Mouse (Mus musculus): ENCODE results near the gene Trim47. TPM values are rescaled to one million over a fixed set of nuclear protein-coding genes. Genes with fewer than 3 reads are reported as not detected.
"Not testable (repeated sequence)": the region's sequence is repeated elsewhere in the genome, so short reads cannot be mapped to it uniquely, and the experiment has no call there.

Gene Trim47
- polyA plus RNA-seq, 1 experiment from 2014 or later: 29.0 TPM

DNA sequence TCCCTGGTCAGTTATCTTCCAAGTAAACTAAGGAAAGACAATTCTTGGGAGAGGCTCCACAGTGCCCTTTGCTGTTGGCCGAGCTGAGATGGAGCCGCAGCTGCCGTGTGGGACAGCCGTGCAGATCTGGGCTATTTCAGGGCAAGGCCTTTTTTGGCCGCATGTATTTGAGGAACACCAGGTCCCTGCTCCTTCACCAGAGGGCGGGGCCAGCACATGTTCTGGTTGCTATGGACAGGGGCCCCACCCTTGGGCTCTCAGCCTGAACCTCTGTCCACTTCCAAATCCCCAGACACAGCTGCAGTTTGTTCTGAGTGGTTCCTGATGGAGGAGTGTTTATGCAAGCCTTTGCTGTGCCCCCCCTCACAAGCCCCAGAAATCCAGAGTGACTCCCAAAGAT lies 26.6 kb downstream of the Trim47 start:
- ATAC-seq (ENCODE audit: low read depth): no peak
- peaks cover 5% of the 10 kb centered on the region; the same call in 1 of the 2 replicates for H3K9me3 ChIP-seq (ENCODE audit: control insufficient read depth, low read length)
- no peak overlapping the region for H3K4me2 ChIP-seq (ENCODE audit: low read depth, low read length)
- peak overlapping the region; percentile 85 for H3K27ac ChIP-seq (replicated peaks; ENCODE audit: low read depth, low read length)
- DNase-seq (ENCODE audit: low spot score): peak; percentile 68
- no peaks in the 10 kb centered on the region for H3K27me3 ChIP-seq (replicated peaks; ENCODE audit: control insufficient read depth, insufficient read depth, low read length)
- H3K4me3 ChIP-seq (ENCODE audit: low read depth, low read length): no peak overlapping the region
- 80% methylated on average over 6 of the region's 6 CpGs for WGBS
- no peaks in the 10 kb centered on the region for H3K36me3 ChIP-seq (ENCODE audit: control insufficient read depth, insufficient read depth, low read length)
- H3K4me1 ChIP-seq (ENCODE audit: control insufficient read depth, insufficient read depth, low read length): peaks cover 34% of the 10 kb centered on the region
- no peak overlapping the region for H3K9ac ChIP-seq (ENCODE audit: low read depth, low read length)

DNA sequence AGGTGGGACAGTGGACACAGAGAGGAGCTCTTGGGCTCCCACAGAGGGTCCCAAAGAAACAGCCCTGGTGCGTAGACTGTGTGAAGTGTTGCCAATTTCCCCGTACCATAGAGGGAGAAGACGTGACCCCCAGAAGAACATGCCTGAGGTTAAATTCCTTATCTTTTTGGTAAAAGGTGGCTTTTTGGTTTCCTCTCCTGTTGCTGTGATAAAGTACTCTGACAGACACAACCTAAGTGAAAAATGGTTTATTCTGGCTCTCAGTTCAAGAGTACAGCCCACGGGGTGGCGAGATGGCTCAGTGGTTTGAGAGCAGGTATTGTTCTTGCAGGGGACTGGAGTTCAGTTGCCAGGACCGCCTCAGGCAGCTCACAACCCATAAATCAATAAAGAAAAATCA lies 27.5 kb downstream of the Trim47 start:
- Histone ChIP-seq H3K9me3 (ENCODE audit: control insufficient read depth, low read length) (peaks cover 5% of the 10 kb centered on the region; the same call in 1 of the 2 replicates), H3K9ac (ENCODE audit: low read depth, low read length) (no peak overlapping the region), H3K4me2 (ENCODE audit: low read depth, low read length) (no peak overlapping the region), H3K27me3 (replicated peaks; ENCODE audit: control insufficient read depth, insufficient read depth, low read length) (no peaks in the 10 kb centered on the region), H3K4me1 (ENCODE audit: control insufficient read depth, insufficient read depth, low read length) (peaks cover 31% of the 10 kb centered on the region), H3K36me3 (ENCODE audit: control insufficient read depth, insufficient read depth, low read length) (no peaks in the 10 kb centered on the region), H3K27ac (replicated peaks; ENCODE audit: low read depth, low read length) (no peak overlapping the region), H3K4me3 (ENCODE audit: low read depth, low read length) (no peak overlapping the region)
- ATAC-seq (ENCODE audit: low read depth): no peak
- DNase-seq (ENCODE audit: low spot score): no peak
- 86% methylated on average over 6 of the region's 6 CpGs for WGBS

DNA sequence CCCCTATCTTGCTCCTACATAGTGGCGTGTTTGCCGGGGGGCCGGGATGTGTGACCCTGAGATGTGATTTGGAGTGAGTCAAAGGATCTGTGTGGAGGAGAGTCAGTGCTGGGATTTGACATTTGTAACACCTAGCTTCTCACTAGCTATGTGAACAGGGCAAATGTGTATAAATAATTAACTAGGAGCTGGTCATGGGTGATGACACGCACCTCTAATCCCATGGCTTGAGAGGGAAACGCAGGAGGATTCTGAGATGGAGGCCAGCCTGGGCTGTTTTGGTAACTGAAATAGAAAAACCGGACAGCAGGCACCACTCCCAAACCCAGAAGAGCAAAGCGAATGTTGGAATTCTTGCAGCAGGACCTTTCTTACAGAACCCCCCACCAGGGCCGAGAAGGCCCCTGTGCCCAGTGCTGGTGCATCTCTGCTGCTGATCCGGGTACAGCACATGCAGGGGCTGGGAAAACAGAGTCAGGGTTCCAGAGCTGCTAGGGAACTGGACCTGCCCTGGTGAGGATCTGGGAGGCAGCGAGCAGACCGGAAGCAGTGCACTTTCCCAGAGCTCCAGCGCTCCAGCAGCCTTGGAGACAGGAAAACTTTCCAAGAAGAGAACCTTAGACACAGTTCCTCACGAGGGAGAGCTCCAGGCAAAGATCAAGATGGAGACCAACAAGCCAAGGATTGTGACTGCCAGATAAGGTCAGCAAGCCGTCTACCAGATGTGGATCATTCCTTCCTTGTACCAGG lies 28.1 kb downstream of the Trim47 start:
- Histone ChIP-seq H3K4me3 (ENCODE audit: low read depth, low read length) (no peak overlapping the region), H3K9ac (ENCODE audit: low read depth, low read length) (no peak overlapping the region), H3K4me2 (ENCODE audit: low read depth, low read length) (no peak overlapping the region), H3K27me3 (replicated peaks; ENCODE audit: control insufficient read depth, insufficient read depth, low read length) (no peaks in the 10 kb centered on the region), H3K4me1 (ENCODE audit: control insufficient read depth, insufficient read depth, low read length) (peaks cover 26% of the 10 kb centered on the region), H3K27ac (replicated peaks; ENCODE audit: low read depth, low read length) (peak overlapping the region; percentile 48; the same call in 1 of the 2 replicates), H3K36me3 (ENCODE audit: control insufficient read depth, insufficient read depth, low read length) (no peaks in the 10 kb centered on the region), H3K9me3 (ENCODE audit: control insufficient read depth, low read length) (peaks cover 5% of the 10 kb centered on the region; the same call in 1 of the 2 replicates)
- no peak for ATAC-seq (ENCODE audit: low read depth)
- WGBS: 72% methylated on average over 14 of the region's 14 CpGs
- no peak for DNase-seq (ENCODE audit: low spot score)

DNA sequence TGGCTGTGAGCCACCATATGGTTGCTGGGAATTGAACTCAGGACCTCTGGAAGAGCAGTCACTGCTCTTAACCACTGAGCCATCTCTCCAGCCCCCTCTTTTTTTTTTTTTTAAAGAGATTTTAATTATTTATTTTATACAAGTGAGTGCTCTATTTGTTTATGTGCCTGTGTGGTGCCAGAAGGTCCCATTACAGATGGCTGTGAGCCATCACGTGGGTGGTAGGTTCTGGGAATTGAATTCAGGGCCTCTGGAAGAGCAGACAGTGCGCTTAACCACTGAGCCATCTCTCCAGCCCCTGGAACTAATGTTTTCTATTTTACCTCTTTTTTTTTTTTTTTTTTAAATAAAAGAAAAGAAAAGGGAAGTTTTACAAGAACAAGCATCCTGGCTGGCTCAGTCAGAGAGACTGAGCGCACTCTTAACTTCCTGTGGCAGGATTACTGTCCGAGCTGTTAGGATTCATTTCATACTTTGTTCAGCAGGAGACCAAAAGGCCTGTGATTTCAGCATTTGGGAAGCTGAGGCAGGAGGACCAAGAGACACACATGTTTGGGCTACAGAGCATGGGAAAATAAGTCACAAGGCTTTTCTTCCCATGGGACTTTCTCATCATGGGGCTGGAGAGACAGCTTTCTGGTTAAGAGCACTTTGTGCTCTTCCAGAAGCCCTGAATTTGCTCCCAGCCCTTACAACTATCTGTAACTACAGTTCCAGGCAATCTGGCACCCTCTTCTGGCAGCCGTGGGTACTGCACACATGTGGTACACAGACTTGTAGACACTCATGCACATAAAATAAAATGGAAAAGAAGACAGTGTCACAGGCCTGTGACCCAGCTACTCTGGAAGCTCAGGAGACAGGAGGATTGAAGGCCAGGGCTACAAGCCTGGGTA lies 30.5 kb downstream of the Trim47 start:
- Histone ChIP-seq H3K36me3 (ENCODE audit: control insufficient read depth, insufficient read depth, low read length) (no peaks in the 10 kb centered on the region), H3K4me3 (ENCODE audit: low read depth, low read length) (no peak overlapping the region), H3K27ac (replicated peaks; ENCODE audit: low read depth, low read length) (no peak overlapping the region), H3K27me3 (replicated peaks; ENCODE audit: control insufficient read depth, insufficient read depth, low read length) (no peaks in the 10 kb centered on the region), H3K9ac (ENCODE audit: low read depth, low read length) (no peak overlapping the region), H3K4me2 (ENCODE audit: low read depth, low read length) (no peak overlapping the region), H3K4me1 (ENCODE audit: control insufficient read depth, insufficient read depth, low read length) (peaks cover 5% of the 10 kb centered on the region), H3K9me3 (ENCODE audit: control insufficient read depth, low read length) (peaks cover 5% of the 10 kb centered on the region; the same call in 1 of the 2 replicates)
- DNase-seq (ENCODE audit: low spot score) (no peak), ATAC-seq (ENCODE audit: low read depth) (no peak)
- 89% methylated on average over 5 of the region's 5 CpGs for WGBS

DNA sequence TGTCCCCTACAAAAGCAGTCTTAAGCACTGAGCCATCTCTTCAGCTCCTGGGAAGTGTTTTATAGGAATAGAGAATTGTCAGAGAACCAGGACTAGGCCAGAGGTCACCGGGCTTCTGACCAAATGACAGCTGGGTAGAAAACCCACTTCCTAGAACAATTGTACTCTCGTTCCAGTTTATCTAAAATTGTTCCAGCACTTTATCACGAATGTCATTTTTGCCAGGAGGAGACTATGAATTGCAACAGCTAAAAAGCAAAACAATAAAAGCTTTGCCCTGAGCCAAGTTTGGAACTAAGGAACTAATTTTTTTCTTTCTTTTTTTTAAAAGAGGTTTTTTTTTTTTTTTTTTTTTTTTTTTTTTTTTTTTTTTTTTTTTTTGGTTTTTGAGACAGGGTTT lies 31.4 kb downstream of the Trim47 start:
- ATAC-seq (ENCODE audit: low read depth): no peak
- no peak overlapping the region for H3K9ac ChIP-seq (ENCODE audit: low read depth, low read length)
- DNase-seq (ENCODE audit: low spot score): no peak
- H3K27me3 ChIP-seq (replicated peaks; ENCODE audit: control insufficient read depth, insufficient read depth, low read length): no peaks in the 10 kb centered on the region
- H3K27ac ChIP-seq (replicated peaks; ENCODE audit: low read depth, low read length): no peak overlapping the region
- no peak overlapping the region for H3K4me2 ChIP-seq (ENCODE audit: low read depth, low read length)
- no peak overlapping the region for H3K4me3 ChIP-seq (ENCODE audit: low read depth, low read length)
- H3K4me1 ChIP-seq (ENCODE audit: control insufficient read depth, insufficient read depth, low read length): no peaks in the 10 kb centered on the region
- H3K36me3 ChIP-seq (ENCODE audit: control insufficient read depth, insufficient read depth, low read length): no peaks in the 10 kb centered on the region
- 63% methylated on average over 3 of the region's 3 CpGs for WGBS
- peaks cover 5% of the 10 kb centered on the region; the same call in 1 of the 2 replicates for H3K9me3 ChIP-seq (ENCODE audit: control insufficient read depth, low read length)

DNA sequence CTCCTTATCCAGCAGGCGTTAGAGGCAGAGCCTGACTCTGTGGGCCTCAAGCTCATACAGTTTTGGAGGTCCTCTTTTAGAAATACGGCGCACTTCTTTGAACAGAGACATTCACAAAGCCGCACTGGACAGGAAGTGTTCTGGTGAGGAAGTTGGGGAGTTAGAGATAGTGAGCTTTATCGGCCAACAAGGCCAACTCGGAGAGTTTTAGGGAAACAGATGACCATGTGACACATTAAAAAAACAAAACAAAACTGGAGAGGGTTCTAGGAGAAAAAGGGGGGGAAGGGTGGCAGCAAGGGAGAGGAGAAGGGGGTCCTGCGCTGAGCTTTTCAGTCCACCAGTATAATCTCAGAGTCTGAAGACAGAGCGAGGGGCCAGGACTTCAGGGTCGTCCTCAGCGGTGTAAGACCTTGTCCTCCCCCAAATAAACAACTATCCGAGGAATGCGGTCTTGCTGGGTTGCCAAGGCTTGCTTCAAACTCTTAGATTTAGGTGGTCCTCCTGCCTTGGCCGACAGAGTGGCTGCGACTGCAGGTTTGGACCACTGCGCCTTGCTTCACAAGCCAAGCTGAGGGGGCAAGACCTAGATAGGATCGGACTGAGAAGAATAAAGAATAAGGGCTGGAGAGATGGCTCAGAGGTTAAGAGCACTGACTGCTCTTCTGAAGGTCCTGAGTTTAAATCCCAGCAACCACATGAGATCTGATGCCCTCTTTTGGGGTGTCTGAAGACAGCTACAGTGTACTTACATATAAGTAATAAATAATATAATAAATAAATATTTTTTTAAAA lies 33.0 kb downstream of the Trim47 start:
- Histone ChIP-seq H3K4me3 (ENCODE audit: low read depth, low read length) (no peak overlapping the region), H3K9ac (ENCODE audit: low read depth, low read length) (no peak overlapping the region), H3K27me3 (replicated peaks; ENCODE audit: control insufficient read depth, insufficient read depth, low read length) (no peaks in the 10 kb centered on the region), H3K27ac (replicated peaks; ENCODE audit: low read depth, low read length) (no peak overlapping the region), H3K4me1 (ENCODE audit: control insufficient read depth, insufficient read depth, low read length) (no peaks in the 10 kb centered on the region), H3K9me3 (ENCODE audit: control insufficient read depth, low read length) (peaks cover 5% of the 10 kb centered on the region; the same call in 1 of the 2 replicates), H3K4me2 (ENCODE audit: low read depth, low read length) (no peak overlapping the region), H3K36me3 (ENCODE audit: control insufficient read depth, insufficient read depth, low read length) (no peaks in the 10 kb centered on the region)
- no peak for ATAC-seq (ENCODE audit: low read depth)
- 59% methylated on average over 16 of the region's 16 CpGs for WGBS
- no peak for DNase-seq (ENCODE audit: low spot score)

DNA sequence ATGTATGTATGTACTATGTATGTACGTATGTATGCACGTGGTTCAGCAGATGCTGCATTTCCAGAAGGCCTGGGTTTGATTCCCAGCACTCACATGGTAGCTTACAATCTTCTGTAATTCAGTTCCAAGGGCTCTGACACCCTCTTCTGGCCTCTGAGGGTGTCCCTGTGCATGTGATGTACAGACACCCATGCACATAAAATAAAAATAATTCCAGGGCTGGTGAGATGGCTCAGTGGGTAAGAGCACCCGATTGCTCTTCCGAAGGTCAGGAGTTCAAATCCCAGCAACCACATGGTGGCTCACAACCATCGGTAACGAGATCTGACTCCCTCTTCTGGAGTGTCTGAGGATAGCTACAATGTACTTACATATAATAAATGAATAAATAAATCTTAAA lies 34.1 kb downstream of the Trim47 start:
- H3K4me2 ChIP-seq (ENCODE audit: low read depth, low read length); H3K36me3 ChIP-seq (ENCODE audit: control insufficient read depth, insufficient read depth, low read length); H3K9ac ChIP-seq (ENCODE audit: low read depth, low read length); H3K4me1 ChIP-seq (ENCODE audit: control insufficient read depth, insufficient read depth, low read length); ATAC-seq (ENCODE audit: low read depth); DNase-seq (ENCODE audit: low spot score); H3K27ac ChIP-seq (replicated peaks; ENCODE audit: low read depth, low read length); H3K9me3 ChIP-seq (ENCODE audit: control insufficient read depth, low read length); H3K27me3 ChIP-seq (replicated peaks; ENCODE audit: control insufficient read depth, insufficient read depth, low read length); H3K4me3 ChIP-seq (ENCODE audit: low read depth, low read length): not testable (repeated sequence)
- WGBS: 88% methylated on average over 6 of the region's 6 CpGs

DNA sequence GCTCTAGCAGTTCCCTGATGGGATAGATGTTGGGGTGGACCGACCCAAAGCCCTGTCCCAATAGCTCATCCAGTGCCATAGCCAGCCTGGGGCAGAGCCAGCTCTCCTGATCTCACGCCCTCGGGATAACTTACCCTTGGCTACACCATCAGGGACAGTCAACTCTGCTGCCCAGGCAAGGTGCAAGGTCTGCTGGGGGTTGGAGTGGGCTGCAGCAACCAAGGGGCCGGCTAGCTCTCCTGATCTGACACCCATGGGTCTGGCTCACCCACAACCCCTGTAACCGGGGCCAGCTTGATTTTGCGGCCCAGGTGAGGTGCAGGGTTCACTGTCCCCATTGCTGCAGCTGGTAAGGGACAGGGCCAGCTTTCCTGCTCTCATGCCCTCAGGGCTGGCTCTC lies 35.4 kb downstream of the Trim47 start:
- no peak overlapping the region for H3K9ac ChIP-seq (ENCODE audit: low read depth, low read length)
- DNase-seq (ENCODE audit: low spot score) (no peak), ATAC-seq (ENCODE audit: low read depth) (no peak)
- no peak overlapping the region for H3K4me3 ChIP-seq (ENCODE audit: low read depth, low read length)
- 77% methylated on average over 6 of the region's 6 CpGs for WGBS
- H3K36me3 ChIP-seq (ENCODE audit: control insufficient read depth, insufficient read depth, low read length): no peaks in the 10 kb centered on the region
- H3K27ac ChIP-seq (replicated peaks; ENCODE audit: low read depth, low read length): no peak overlapping the region
- H3K4me2 ChIP-seq (ENCODE audit: low read depth, low read length): no peak overlapping the region
- H3K4me1 ChIP-seq (ENCODE audit: control insufficient read depth, insufficient read depth, low read length): no peaks in the 10 kb centered on the region
- H3K9me3 ChIP-seq (ENCODE audit: control insufficient read depth, low read length): peaks cover 2% of the 10 kb centered on the region; the same call in 1 of the 2 replicates
- no peaks in the 10 kb centered on the region for H3K27me3 ChIP-seq (replicated peaks; ENCODE audit: control insufficient read depth, insufficient read depth, low read length)

Data from embryonic facial prominence, embryonic 14.5 days (tissue).